Mouse (Mus musculus): ENCODE results near the gene Ptprs. TPM values are rescaled to one million over a fixed set of nuclear protein-coding genes. Genes with fewer than 3 reads are reported as not detected.

The Ptprs gene
- polyA plus RNA-seq, 1 experiment = 208 TPM

DNA sequence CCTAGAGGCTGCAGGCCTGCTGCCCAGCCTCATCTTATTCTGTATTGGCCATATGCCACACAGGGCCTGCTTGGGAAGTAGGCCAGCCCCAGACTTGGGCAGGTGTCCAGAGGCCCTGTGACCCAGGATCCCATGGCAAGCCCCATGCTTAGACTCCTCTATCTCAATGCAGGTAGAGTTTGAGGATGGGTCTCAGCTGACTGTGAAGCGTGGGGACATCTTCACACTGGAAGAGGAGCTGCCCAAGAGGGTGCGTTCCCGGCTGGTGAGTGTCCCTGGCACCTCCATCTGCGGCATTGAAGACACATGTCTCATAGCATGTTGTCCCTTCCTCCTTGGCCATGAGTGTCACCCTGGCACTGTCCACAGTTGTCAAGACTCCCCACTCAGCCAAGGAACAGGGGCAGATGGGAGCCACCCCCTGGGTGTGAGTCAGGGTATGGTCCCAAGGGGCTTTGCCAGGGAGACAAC is 75.2 kb downstream of the Ptprs start:
- Histone ChIP-seq H3K4me1 (ENCODE audit: control insufficient read depth, insufficient read depth, low read length) (no peaks in the 10 kb centered on the region), H3K4me3 (ENCODE audit: insufficient read depth, low read length) (no peak overlapping the region), H3K27ac (ENCODE audit: insufficient read depth, low read length) (no peak overlapping the region)
- TF ChIP-seq POLR2A (IDR thresholded peaks at IDR 0.05; ENCODE audit: low read depth, low read length) = no peak
- TF ChIP-seq CTCF (IDR thresholded peaks at IDR 0.05; ENCODE audit: borderline replicate concordance, insufficient read depth, low read length) = no peak

DNA sequence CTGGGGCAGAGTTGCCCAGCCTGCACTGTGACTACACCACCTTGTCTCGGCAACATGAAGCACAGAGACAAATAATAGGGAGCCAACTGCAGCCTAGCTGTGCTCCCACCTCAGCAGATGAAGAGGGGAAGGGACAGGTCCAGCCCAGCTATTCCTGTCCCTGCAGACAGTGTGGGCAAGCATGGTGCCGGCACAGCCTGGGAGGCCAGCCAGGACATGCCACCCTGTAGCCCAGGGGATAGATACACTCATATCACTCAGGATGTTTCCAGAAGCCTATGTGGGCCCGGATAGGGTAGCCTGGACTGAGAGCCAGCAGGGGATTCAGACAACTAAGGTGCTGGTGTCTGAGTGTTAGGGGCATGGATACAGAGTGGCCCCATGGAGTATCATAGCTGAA is 76.1 kb downstream of the Ptprs start:
- TF ChIP-seq POLR2A (IDR thresholded peaks at IDR 0.05; ENCODE audit: low read depth, low read length) = no peak
- no peak for TF ChIP-seq CTCF (IDR thresholded peaks at IDR 0.05; ENCODE audit: borderline replicate concordance, insufficient read depth, low read length)
- no peaks in the 10 kb centered on the region for H3K4me1 ChIP-seq (ENCODE audit: control insufficient read depth, insufficient read depth, low read length)
- H3K27ac ChIP-seq (ENCODE audit: insufficient read depth, low read length) = no peak overlapping the region
- no peak overlapping the region for H3K4me3 ChIP-seq (ENCODE audit: insufficient read depth, low read length)

DNA sequence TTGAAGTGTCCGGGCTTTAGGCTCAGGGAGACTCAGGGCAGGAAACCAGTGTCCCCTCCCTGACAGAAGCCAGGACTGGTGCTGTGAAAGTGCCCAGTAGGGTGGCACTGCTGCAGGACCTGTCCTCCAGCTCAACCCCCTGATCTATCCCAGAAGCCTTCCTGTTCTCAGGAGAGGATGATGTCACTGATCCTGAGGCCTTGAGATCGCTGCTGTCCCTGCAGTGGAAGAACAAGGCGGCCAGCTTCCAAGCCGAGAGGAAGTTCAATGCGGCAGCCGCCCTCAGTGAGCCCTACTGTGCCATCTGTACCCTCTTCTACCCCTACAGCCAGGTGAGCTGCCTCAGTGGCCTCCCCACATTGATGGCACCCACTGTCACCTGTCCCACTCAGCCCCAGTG is 80.2 kb downstream of the Ptprs start:
- no peak for TF ChIP-seq CTCF (IDR thresholded peaks at IDR 0.05; ENCODE audit: borderline replicate concordance, insufficient read depth, low read length)
- no peak for TF ChIP-seq POLR2A (IDR thresholded peaks at IDR 0.05; ENCODE audit: low read depth, low read length)
- no peak overlapping the region for H3K27ac ChIP-seq (ENCODE audit: insufficient read depth, low read length)
- no peaks in the 10 kb centered on the region for H3K4me1 ChIP-seq (ENCODE audit: control insufficient read depth, insufficient read depth, low read length)
- H3K4me3 ChIP-seq (ENCODE audit: insufficient read depth, low read length) = no peak overlapping the region

DNA sequence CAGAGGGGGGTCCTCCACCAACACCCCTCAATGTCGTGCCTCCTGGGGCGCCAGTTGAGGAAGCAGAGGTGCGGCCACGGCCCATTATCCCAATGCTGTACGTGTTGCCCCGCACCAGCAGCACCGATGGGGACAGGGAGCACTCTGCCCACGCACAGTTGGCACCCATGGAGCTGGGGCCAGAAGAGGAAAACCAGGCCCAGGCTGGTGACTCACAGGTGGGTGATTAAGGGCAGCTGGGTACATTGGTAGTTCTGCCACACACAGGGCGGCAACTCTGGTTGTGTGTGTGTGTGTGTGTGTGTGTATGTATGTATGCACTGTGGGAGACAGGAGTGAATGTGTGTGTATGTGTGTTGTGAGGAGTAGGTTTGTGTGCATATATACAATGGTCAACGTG is 82.4 kb downstream of the Ptprs start:
- H3K27ac ChIP-seq (ENCODE audit: insufficient read depth, low read length) = no peak overlapping the region
- TF ChIP-seq POLR2A (IDR thresholded peaks at IDR 0.05; ENCODE audit: low read depth, low read length) (no peak), CTCF (IDR thresholded peaks at IDR 0.05; ENCODE audit: borderline replicate concordance, insufficient read depth, low read length) (no peak)
- H3K4me3 ChIP-seq (ENCODE audit: insufficient read depth, low read length) = no peak overlapping the region
- no peaks in the 10 kb centered on the region for H3K4me1 ChIP-seq (ENCODE audit: control insufficient read depth, insufficient read depth, low read length)

DNA sequence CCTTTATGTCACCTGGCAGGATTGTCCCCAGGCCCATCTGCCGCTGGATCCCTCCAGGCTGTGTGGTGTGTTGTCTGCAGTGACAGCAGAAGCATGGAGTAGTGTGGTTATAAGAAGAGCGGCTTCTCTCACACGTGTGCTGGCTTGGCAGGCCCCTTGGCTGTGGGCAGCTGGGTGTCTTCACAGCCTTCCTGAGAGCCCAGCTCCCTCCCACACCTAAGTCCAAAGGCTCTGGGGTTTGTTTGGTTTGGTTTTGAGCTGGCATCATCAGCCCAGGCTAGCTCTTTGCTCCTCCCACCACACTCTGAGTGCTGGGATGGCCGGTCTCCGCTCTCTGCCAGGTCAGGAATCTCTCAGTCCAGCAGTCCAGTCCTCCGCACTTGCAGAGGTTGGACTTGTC is 83.0 kb downstream of the Ptprs start:
- H3K27ac ChIP-seq (ENCODE audit: insufficient read depth, low read length) = no peak overlapping the region
- no peaks in the 10 kb centered on the region for H3K4me1 ChIP-seq (ENCODE audit: control insufficient read depth, insufficient read depth, low read length)
- no peak overlapping the region for H3K4me3 ChIP-seq (ENCODE audit: insufficient read depth, low read length)
- no peak for TF ChIP-seq POLR2A (IDR thresholded peaks at IDR 0.05; ENCODE audit: low read depth, low read length)
- TF ChIP-seq CTCF (IDR thresholded peaks at IDR 0.05; ENCODE audit: borderline replicate concordance, insufficient read depth, low read length) = no peak

DNA sequence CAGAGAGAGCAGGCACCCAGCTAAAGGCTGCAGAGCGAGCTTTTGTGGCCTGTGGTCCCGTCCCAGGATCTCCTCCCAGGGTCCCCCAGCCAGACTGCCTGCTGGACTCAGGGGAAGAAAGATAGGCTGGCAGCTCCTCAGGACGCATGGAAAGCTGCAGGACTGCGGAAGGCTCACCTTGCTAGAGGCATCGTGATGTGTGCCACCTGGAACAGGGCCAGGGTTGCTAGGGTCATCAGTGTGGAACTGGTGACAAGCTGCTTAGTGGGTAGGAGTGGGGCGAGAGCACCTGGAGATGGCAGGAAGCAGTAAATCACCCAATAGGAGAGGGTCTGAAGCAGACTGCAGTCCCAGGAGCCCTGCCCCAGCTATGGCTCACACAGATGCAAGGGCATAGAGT is 88.7 kb downstream of the Ptprs start:
- Histone ChIP-seq H3K4me3 (ENCODE audit: insufficient read depth, low read length) (no peak overlapping the region), H3K4me1 (ENCODE audit: control insufficient read depth, insufficient read depth, low read length) (no peaks in the 10 kb centered on the region), H3K27ac (ENCODE audit: insufficient read depth, low read length) (no peak overlapping the region)
- no peak for TF ChIP-seq CTCF (IDR thresholded peaks at IDR 0.05; ENCODE audit: borderline replicate concordance, insufficient read depth, low read length)
- TF ChIP-seq POLR2A (IDR thresholded peaks at IDR 0.05; ENCODE audit: low read depth, low read length) = no peak

DNA sequence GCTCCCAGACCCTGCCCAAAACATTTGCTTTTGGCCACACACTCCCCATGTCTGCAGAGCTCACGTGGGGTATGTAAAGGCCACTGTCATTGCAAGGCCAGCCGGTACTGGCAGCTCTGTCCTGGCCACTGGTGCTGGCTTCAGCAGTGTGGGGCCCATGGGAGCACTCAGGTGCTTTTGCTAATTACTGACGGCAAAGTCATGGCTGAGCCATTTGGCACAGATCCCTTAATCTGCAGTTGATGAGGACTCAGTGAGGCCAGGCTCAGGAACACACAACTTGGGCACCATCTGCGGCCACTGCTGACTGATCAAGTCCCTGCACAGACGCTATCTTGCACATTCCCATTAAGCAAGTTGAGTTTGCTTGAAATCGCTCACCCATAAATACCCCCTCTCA is 91.4 kb downstream of the Ptprs start:
- no peak overlapping the region for H3K4me3 ChIP-seq (ENCODE audit: insufficient read depth, low read length)
- H3K27ac ChIP-seq (ENCODE audit: insufficient read depth, low read length) = no peak overlapping the region
- no peaks in the 10 kb centered on the region for H3K4me1 ChIP-seq (ENCODE audit: control insufficient read depth, insufficient read depth, low read length)
- no peak for TF ChIP-seq CTCF (IDR thresholded peaks at IDR 0.05; ENCODE audit: borderline replicate concordance, insufficient read depth, low read length)
- TF ChIP-seq POLR2A (IDR thresholded peaks at IDR 0.05; ENCODE audit: low read depth, low read length) = no peak

DNA sequence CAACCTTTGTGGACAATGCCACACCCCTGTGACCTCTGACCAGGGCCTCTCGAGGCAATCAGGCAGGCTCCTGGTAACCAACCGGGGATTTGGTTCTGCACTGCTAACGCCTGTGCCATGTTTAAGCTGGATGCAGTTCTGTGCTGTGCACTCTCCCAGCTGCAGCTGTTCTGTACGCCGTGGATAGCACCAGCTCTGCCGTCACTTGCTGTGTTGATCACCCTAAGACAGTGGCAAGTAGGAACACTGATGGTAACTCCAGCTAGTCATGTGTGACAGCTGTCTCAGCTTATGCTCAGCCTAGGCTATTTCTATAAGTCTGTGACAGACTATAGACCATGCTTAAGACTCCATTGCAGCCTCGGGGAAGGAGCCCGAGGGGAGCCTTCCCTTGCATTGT is 93.3 kb downstream of the Ptprs start:
- H3K4me1 ChIP-seq (ENCODE audit: control insufficient read depth, insufficient read depth, low read length) = no peaks in the 10 kb centered on the region
- TF ChIP-seq POLR2A (IDR thresholded peaks at IDR 0.05; ENCODE audit: low read depth, low read length) (no peak), CTCF (IDR thresholded peaks at IDR 0.05; ENCODE audit: borderline replicate concordance, insufficient read depth, low read length) (no peak)
- no peak overlapping the region for H3K4me3 ChIP-seq (ENCODE audit: insufficient read depth, low read length)
- no peak overlapping the region for H3K27ac ChIP-seq (ENCODE audit: insufficient read depth, low read length)

DNA sequence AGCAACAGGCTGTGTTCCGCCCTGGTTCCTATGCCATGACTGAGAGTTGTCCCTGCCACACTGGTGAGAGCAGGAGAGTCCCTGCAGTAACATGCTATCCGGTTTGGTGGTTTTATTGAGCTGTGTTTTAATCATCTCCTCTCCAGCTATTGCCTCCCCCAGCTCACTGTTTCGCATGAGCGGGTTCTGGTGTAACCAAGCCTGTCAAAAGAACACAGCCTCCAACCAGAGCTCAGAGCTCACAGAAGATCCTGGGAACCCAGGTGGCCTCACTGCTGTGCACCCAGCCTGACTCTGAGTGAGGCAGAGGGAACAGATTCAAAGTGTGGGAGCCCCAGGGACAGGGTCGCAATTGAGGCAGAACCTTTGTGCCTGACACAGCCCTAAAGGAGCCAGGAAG is 95.1 kb downstream of the Ptprs start:
- TF ChIP-seq CTCF (IDR thresholded peaks at IDR 0.05; ENCODE audit: borderline replicate concordance, insufficient read depth, low read length) = no peak
- TF ChIP-seq POLR2A (IDR thresholded peaks at IDR 0.05; ENCODE audit: low read depth, low read length) = no peak
- Histone ChIP-seq H3K27ac (ENCODE audit: insufficient read depth, low read length) (no peak overlapping the region), H3K4me3 (ENCODE audit: insufficient read depth, low read length) (no peak overlapping the region), H3K4me1 (ENCODE audit: control insufficient read depth, insufficient read depth, low read length) (no peaks in the 10 kb centered on the region)

DNA sequence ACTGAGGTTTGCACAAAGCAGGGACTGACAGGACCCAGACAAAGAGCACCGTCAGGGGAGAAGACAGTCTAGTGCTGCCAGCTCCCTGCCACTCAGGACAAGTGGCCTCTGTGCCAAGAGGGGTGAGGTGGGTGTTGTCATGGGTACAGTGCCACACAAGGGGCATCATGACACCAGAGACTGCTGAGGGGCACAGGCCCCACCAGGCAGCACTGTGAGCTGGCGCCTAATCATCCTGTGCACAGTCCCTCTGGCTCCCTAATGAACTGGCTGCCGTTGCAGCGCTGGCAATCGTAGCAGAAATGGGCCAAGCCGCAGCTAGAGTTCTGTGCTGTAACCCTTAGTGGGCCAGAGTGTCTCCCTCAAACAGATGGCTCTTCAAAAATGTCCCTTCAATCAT is 96.0 kb downstream of the Ptprs start:
- Histone ChIP-seq H3K4me3 (ENCODE audit: insufficient read depth, low read length) (no peak overlapping the region), H3K4me1 (ENCODE audit: control insufficient read depth, insufficient read depth, low read length) (no peaks in the 10 kb centered on the region), H3K27ac (ENCODE audit: insufficient read depth, low read length) (no peak overlapping the region)
- no peak for TF ChIP-seq CTCF (IDR thresholded peaks at IDR 0.05; ENCODE audit: borderline replicate concordance, insufficient read depth, low read length)
- no peak for TF ChIP-seq POLR2A (IDR thresholded peaks at IDR 0.05; ENCODE audit: low read depth, low read length)

DNA sequence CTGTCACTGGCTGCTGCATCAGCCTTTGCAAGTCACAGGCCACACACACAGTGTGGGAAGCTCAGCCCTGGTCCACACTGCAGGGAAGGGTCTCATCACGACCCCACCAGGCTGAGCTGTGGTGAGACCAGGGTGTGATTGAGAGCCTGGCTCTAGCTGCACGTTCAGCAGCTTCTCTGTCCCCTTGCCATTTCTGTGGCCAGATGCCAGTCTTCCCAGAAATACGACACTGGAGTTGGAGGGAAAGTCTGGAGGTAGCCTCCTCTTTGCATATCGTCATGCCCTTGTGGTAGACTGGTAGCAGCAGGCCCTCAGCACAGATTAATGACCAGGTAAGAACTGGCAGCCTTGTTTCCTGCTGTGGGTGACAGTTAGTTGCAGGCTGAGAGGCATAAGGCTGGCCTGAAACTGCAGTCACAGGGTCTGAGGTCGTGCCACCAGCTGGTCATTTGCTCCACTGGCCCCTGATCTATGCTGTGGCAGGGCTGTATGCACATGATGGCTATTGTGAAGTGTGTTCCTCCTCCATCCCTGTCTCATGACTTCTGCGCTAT is 96.9 kb downstream of the Ptprs start:
- TF ChIP-seq POLR2A (IDR thresholded peaks at IDR 0.05; ENCODE audit: low read depth, low read length) (no peak), CTCF (IDR thresholded peaks at IDR 0.05; ENCODE audit: borderline replicate concordance, insufficient read depth, low read length) (no peak)
- Histone ChIP-seq H3K27ac (ENCODE audit: insufficient read depth, low read length) (no peak overlapping the region), H3K4me1 (ENCODE audit: control insufficient read depth, insufficient read depth, low read length) (no peaks in the 10 kb centered on the region), H3K4me3 (ENCODE audit: insufficient read depth, low read length) (no peak overlapping the region)
